Mouse (Mus musculus) spleen, postnatal 4 days (tissue): ENCODE measurements around the gene Gm12184.
"Not testable (repeated sequence)": the region's sequence is repeated elsewhere in the genome, so short reads cannot be mapped to it uniquely, and the experiment has no call there.

Experiments used
- DNase-seq, 2 experiments: peaks; one replicate each; pipeline ENCODE4 v3.0.0; 2022; ENCODE audit warnings: low spot score in 2 of 2

Gene Gm12184

DNA sequence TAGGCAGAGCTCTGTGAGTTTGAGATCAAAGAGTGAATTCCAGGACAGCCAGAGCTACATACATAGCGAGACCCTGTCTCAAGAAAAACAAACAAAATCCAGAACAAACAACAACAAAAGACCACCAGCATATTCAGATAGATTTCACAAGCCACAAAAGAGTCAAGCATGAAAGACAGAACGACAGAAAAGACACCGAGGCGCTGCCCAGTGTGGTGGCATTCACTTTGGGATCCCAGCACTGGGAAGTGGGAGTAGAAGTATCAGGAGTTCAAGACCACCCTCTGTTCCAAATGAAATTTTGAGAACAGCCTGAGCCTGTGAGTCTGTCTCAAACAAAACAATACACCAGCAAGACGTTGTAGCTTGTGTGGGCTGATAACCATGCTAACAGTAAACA lies 20.4 kb upstream of the Gm12184 start:
- DNase-seq = no peak

DNA sequence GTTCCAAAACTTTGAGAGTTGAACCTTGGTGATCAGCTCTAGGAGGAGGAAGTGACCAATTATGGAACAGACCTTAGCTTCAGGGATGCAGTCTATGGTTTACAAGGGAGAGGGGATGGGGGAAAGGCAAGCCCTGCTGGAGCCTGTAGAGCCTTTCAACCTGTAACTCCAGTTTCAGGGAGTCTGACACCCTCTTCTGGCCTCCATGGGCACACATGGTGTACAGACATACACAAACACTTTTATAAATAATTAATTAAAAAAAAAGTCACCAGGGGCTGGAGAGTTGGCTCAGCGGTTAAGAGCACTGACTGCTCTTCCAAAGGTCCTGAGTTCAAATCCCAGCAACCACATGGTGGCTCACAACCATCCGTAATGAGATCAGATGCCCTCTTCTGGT lies 19.9 kb upstream of the Gm12184 start:
- DNase-seq = not testable (repeated sequence)

DNA sequence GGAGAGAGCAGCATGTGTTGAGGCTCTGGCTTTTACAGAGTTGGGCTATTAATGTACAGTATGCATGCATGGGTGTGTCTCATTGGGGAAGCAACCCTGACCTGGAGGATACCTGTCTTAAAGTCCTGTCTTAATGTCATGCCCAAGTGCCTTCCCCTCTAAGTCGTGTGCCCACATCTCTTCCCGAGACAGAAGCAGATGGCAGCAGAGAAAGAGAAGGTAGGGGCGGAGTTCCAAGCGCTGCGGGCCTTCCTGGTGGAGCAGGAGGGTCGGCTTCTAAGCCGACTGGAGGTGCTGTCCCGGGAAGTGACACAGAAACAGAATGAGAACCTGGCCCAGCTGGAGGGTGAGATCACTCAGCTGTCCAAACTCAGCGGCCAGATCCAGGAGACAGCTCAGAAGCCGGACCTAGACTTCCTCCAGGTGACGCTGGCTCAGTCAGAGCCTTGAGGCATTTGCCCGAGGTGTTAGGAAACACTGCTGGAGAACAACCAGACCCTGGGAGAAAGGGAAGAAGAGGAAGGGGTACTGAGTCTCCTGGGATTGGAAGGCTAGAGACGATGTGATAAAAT lies 18.9 kb upstream of the Gm12184 start:
- DNase-seq = no peak

DNA sequence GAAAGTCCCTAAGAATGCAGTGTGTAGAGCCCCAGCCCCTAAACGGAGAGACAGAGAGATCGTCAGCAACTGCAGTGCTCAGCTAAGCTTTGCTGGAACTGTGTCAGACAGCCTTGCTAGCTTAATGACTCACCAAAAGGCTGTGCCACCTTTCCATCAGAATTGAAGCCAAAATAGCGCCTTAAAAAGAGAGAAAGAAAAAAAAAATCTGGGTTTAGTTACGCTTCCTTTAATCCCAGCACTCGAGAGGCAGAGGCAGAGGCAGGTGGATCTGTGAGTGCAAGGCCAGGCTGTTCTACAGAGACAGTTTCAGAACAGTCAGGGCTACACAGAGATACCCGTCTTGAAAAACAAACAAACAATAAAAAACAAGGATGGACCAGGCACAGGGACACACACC lies 17.9 kb upstream of the Gm12184 start:
- no peak for DNase-seq

DNA sequence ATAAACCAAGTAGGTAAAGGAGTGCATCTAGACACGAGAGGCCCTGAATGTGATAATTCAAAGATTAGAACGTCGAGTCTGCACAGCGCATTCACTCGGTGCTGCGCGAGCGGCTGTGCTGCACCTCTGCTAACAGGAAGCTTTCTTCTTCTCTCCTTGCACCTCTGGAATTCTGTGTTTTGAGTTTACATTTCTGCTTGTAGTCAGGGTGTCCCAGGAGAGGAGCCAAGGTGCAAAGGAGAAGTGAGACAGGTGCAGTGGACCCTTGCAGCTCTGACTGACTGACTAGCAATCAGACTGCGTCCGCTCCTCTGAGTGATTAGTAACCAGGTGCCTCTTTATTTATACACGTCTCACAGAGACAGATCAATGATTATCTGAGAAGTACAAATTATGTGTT lies 16.7 kb upstream of the Gm12184 start:
- no peak for DNase-seq

DNA sequence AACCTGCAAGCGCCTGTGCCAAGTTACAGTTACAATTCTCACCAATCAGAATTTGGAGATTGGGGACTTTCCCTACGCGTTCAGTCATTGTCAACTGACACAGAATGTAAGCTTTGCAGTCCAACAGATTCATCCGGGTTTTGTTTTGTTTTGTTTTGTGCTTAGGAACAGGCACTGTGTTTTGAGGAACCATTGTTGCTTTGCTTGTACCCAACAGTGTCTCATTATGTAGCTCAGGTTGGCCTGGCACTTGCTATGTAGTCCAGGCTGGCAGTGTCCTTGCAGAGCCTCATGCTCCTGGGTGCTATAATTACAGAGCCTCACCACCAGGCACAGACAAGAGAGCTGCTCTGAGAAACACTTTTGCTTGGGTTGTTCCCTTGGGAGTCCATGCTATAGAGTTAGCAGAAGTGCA lies 15.9 kb upstream of the Gm12184 start:
- no peak for DNase-seq

DNA sequence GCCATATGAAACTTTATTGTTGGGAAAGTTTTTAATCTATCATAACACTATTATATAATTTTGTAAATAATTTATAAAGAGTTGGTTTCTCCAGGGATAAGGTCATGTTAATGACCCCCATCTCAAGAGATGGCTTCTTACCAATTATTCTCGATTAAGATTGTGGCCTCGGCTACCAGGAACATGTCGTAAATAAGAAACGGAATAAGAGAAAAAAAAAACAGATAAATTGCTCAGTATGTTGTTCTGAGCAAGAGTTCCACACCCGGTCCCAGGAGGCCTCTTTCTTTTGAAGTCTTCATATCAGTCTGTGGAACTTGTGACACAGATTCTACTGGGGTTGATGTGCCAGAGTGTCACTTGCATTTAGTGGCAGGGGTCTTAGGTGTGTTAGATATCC lies 14.8 kb upstream of the Gm12184 start:
- no peak for DNase-seq

DNA sequence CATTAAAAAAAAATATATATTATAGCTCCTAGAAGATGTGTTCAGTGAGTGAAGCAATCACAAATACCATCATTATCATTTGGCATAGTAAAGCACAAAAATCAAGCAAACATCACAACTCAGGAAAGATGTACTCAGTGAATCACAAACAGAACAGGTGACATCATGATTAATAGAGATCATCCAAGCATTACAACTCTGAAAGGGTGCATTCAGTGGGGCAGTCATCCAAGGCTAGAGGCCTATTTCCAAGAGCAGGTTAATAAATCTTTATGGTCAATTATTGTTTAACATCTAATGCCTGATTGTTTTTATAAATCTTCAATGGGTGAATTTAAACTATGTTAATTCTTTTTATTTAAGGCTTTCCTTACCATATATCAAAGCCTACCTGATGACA lies 14.3 kb upstream of the Gm12184 start:
- no peak for DNase-seq

DNA sequence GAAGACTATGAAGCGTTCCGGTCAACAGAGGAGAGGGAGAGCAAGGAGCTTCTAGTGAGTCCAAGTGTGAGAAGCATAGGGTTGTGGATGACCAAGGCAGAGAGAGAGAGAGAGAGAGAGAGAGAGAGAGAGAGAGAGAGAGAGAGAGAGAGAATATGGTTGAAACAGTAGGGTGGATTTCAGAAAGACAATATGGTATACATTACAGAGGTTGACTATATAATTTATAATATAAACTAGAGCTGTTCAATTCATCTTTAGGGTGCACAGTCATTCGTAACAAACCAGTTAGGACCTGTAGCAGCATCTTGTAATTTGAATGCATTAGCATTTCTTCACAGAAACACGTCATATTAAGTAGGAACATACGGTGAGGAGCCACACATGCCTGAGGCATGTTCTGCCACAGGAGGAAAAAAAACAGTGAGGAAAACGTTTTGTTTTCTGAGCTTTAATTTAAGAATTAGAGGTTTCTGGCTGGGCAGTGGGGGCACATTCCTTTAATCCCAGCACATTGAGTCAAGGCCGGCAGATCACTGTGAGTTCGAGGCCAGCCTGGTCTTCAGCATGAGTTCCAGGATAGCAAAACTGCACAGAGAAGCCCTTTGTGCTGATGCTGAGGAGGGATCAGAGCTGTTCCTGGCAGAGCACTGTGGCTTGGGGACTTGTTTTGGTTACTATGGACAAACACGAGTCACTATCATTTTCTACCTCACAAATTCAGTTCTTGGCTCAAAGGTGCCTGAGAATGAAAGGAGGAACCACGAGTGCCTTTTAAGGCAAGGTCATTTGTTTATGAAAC lies 12.6 kb upstream of the Gm12184 start:
- DNase-seq = no peak

DNA sequence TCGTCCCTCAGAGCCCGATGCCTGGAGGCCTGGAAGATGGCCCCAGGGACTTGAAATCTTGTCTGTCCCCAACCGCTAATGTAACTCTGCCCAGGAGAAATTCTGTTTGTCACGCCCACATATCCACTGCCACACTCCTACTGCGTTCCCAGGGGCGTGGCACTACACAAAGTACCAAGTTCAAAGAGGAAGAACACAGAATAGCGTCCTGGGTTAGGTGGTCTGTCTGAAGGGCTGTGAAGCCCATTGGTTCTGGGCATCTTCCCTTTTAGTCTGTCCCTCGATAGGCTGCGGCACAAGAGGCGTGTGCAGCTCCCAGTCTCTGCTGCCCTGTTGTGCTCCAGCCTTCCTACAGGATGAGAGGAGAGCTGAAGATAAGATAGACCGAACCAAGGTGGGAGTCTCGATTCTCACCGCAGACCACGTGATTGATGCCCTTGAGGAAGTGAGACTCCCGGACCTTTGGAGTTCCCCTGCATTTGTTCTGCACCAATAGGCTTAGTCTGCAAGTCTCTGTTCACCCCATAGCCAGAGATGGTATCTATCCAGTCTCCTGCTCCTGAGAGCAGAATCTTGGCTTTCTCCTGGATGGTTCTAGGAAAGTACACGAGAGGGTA lies 11.8 kb upstream of the Gm12184 start:
- peak in 1 of 2 experiments; percentile 42 for DNase-seq

DNA sequence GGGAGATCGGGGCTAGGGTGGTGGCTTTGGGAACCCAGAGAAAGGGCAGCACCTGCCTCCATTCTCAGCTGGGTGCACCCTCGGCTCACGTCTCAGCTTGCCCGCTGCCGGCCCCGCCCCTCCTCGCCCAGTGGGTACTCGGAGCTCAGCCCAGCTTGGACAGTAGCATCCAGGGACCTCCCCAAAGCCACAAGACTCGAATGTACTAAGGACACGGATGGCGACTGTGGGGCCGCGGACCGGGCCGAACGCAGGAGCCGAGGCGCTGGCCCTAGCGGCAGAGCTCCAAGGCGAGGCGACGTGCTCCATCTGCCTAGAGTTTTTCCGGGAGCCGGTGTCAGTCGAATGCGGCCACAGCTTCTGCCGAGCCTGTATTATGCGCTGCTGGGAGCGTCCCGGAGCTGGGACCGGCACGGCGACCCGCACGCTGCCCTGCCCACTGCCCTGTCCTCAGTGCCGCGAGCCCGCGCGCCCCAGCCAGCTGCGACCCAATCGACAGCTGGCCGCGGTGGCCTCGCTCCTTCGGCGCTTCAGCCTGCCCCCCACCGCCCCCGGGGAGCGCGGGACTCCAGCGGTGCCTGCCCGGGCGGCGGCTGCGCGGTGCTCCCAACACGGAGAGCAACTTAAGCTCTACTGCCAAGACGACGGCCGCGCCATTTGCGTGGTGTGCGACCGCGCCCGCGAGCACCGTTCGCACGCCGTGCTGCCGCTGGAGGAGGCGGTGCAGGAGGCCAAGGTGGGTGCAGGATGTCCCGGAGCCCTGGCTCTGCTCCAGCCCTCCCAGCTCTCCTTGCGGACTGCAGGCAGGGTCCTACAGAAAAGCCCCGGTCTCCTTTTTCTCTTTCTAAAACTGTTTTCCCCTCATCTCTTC lies 11.1 kb upstream of the Gm12184 start:
- peak; percentile 50 to 83 for DNase-seq

DNA sequence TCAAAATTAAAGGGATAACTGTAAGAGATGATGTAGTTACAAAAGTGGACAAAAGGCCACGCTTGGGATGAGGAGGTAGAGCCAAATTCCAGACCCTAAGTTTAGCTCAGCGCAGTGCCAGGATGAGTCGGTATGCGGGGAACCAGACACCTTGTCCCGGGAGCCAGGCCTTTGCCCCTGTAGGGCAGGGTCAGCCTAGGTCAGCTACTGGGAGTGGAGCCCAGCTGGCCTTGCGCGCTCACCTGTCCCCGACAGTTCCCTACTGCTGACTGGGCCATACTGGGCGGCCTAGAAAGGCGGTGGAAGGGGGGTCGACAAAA lies 10.5 kb upstream of the Gm12184 start:
- no peak for DNase-seq

DNA sequence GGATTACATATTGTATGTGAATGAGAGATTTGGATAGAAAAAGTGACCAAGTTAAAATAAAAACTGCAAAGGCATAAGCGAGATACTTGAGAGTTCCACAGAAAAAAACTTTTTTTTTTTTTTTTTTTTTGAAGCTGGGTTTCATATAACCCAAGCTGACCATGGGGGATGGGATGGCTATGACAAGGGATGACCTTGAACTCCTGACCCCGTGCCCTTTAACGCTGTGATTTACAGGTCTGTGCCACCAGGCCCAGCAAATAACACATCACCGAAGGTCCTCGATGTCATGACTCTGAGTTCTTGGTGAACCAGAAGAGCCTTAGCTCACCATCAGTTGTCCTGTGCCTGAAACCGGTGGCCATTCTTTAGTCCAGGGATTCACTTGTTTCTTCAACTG lies 9.5 kb upstream of the Gm12184 start:
- DNase-seq = no peak

DNA sequence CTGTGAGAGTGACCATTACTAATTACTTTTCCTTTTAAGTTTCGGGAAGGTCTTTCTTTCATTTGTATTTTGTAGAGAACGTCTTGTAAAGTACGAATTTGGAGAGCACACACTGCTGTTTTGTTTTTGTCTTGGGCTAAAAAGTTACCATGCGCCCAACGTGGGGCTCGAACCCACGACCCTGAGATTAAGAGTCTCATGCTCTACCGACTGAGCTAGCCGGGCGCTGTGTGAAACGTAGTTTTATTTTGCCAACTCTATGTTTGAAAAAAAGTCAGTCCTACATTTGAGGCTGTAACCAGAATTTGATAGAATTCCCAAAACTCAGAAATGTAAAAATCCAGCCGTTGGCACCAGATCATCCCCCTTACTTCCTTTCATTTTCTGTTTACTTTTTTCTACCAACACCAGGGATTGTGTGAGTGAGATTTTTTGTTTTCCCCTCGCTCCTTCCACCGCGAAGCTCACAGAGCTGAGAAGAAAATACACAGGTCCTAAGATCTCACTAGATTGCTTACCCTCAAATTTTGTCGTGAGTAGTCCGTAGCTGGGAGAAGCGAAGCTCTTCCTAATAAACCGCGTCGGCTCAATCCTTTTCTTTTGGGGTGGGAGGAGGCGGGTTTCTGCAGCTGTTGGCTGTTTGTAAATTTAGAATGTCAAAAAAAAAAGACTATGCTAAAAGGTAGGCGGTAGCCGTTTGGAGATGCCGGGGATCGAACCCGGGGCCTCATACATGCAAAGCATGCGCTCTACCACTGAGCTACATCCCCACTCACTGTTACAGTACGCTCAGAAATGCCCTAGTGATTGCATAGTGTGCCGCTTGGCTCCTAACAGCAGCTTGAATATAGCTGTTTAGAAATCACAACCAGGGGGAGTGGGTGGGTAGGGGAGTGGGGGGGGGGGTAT lies 7.5 kb upstream of the Gm12184 start:
- DNase-seq = peak; percentile 90 to 96

DNA sequence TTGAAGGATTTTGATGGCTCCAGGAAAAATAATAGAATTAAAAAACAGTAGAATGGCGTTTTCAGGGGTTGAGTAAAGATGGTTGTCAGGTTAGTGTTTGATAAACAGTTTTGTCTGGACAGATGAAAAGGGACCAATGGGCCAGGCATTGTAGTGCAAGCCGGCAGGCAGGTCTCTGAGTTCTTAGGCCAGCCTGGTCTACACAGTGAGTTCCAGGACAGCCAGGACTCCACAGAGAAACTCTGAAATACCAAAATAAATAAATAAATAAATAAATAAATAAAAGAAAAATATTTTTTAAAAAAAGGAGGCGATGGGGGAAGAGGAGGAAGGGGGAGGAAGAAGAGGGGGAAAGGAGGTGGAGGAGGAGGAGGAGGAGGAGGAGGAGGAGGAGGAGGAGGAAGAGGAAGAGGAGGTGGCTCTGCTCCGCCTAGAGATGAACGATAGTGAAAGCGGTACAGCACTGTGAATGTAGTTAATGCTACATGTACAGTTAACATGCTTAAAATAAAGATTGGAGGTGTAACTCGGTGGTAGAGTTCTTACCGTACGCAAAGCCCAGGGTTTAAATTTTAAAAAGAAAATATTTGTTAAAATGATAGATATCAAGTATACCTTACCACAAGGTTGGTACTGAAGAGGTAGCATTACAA lies 6.7 kb upstream of the Gm12184 start:
- DNase-seq = no peak

DNA sequence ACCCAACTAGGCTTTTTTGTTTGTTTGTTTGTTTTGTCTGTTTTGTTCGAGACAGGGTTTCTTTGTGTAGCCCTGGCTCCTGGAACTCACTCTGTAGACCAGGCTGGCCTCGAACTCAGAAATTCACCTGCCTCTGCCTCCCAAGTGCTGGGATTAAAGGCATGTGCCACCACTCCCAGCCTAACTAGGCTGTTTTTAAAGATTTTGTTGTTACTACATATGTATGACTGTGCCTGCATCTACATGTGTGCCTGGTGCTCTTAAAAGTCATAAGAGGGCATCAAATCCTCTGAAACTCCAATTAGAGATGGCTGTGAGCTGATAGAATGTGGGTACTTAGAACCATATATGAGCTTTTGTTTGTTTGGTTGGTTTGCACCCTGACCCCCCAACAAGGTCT lies 4.8 kb upstream of the Gm12184 start:
- no peak for DNase-seq

DNA sequence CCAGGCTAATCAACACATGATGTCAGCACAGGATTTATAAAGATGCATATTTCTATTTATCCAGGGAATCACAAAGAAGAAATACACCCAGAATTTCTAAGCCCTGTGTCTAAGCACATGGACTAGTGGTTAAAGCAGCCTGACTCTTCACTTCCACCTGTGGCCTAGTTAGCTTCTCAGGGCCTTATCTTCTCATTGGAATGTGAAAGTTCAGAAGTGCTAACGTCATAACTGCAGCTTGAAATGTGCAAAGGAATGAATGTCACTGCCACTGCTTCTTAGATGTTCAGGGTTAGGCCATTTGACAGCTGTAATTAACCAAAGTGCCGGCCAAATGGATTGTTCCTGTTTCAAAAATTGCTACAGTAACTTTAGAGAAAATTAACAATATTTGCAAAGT lies 3.8 kb upstream of the Gm12184 start:
- no peak for DNase-seq

DNA sequence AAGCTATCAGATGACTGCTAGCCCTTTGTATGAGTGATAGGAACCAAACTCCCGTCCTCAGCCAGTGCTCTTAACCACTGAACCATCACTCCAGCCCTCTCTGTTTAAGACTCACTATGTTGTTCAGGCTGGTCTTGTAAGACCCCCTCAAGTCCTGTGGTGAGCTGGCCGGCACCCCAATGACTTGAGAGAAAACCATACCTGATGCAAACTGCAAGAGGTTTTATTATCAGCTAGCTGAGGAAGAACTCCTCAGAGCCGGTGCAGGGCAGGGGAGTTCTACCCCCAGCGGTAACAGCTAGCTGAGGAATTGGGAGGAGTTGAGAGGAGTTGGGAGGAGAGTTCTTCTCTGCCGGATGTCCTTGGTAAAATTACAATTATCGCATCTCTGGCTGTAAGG lies 1.5 kb upstream of the Gm12184 start:
- no peak for DNase-seq

DNA sequence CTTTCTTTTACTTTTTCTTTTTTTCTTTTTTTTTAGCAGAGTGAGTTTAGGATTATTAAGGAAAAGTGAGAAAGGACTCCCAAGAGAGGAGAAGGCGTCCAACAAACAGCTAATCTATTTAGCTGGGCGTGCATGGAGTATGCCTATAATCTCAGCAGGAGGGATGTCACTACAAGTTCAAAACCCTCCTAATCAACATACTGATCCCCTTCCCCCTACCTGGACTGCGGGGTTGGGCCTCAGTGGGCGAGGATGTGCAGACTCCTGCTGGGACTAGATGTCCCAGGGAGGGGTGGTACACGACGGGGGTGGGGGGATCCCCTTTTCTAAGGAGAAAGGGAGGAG lies 269 bp upstream of the Gm12184 start:
- DNase-seq = no peak

DNA sequence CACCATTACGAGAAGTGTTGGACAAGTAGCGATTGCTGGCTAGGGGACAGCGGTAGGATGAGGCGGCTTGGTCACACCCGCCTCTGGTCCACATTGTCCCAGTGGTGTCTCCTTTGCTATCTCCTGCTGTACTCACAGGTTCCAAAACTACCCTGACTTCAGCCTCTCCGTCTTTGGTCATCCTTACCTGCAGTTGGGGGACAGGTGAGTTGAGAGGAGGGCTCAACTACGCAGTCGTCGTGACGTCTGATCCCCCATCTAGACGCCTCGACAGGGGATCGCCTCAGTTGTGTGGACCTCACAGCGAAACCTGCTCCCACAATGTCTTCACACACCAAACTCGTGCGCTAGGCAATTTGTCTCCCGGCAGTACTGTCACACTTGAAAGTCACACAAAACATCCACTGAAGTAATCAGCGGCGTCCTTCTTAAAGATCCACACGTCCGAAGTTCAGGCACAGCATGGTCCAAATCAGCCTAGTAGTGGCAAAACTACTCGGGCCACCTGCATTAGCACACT lies 2.1 kb downstream of the Gm12184 start:
- no peak for DNase-seq

DNA sequence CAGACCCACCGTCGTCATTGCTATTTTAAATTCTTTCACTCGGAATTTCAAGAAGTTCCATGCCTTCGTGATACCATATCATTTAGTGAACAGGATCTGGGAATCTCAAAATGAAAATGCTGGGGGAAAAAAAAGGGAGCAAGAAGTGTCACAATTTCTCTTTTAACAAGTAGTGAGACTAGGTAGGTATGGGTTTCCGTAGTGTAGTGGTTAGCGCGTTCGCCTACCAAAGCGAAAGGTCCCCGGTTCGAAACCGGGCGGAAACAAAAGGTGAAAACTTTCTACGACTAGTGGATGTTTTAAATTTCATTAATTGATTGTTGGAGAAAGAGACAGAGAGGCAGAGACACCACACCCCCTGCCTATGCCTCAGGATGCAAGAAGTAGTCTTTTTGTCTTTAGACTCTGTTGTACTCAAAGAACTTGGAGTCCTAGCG lies 2.9 kb downstream of the Gm12184 start:
- DNase-seq = peak; percentile 74 to 87
